Mouse (Mus musculus): ENCODE data around the gene Nlgn1.

The Nlgn1 gene

DNA sequence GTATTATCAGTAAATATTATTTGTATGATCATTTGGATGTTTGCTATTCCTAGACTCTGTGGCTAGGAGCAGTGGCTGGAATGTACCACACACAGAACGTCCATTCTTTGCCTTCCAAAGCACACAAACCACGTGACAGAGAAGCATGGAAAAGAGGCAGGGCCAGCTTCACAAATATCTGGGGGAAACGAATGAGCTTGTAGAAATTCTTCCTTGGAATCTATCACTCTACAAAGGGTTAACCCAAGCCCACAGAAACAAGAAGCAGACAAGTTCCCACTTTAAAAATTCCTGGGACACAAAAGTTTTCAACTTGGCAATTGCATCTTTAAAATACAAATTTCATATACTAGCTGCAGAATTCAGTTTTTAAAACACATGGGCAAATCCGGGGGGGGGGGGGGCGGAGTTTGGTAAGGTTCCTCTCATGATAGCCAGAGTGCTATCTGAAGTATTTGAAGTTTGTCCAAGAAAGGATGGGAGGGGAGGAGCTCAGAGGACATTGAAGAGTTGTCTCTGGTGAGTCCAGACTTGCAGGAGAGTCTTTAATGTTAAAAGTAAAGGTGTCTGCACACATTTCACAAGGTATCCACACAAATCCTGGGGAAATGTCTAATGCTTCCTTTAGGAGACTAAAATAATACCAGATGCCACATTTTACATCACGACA is 180.8 kb downstream of the Nlgn1 start:
- no peak for TF ChIP-seq GATA4 (IDR thresholded peaks at IDR 0.05; ENCODE audit: insufficient replicate concordance, low read length)

- TF ChIP-seq GATA4 (IDR thresholded peaks at IDR 0.05; ENCODE audit: insufficient replicate concordance, low read length) = no peak
Measured at GRCm38 (mm10) chr3:26146174-26146573, 186.1 kb downstream of the Nlgn1 start.

DNA sequence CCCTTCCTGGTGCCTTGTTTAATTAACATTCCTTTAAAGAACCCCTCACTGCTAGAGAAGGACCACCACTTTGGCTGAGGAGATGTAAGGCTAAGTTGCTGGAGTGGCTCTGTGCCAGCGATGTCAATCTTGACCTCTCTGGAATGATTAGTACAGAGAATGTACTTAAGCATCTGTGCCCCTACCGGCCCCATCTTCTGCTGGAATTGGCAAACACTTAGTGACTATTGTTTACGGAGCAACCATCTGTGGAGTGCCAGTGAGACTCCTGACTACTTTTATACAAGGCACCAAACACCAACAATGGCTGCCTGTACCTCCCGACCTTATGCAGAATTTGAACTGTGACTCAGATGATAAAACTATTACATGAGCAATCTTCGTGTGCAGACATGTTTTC is 186.8 kb downstream of the Nlgn1 start:
- TF ChIP-seq GATA4 (IDR thresholded peaks at IDR 0.05; ENCODE audit: insufficient replicate concordance, low read length) = no peak

DNA sequence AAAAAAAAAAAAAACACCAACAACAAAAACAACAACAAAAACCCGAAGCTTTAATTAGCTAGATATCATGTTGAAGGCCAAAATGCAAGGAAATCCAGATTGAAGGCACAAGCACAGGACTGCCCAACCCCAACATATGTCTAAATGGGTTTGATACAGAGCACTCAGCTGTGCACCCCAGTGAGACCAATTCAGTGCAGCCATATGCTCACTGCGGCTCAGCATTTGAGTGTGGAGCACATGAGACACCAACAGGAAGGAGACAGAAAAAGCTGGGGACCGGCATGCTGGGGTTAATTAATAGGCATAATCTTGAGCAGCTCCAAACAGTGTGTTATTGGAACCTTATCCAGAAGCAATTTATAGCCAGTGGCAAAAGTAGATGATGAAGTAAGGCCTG is 190.7 kb downstream of the Nlgn1 start:
- no peak for TF ChIP-seq GATA4 (IDR thresholded peaks at IDR 0.05; ENCODE audit: insufficient replicate concordance, low read length)

- no peak for TF ChIP-seq GATA4 (IDR thresholded peaks at IDR 0.05; ENCODE audit: insufficient replicate concordance, low read length)
Measured at GRCm38 (mm10) chr3:26134839-26135651, 197.2 kb downstream of the Nlgn1 start.

DNA sequence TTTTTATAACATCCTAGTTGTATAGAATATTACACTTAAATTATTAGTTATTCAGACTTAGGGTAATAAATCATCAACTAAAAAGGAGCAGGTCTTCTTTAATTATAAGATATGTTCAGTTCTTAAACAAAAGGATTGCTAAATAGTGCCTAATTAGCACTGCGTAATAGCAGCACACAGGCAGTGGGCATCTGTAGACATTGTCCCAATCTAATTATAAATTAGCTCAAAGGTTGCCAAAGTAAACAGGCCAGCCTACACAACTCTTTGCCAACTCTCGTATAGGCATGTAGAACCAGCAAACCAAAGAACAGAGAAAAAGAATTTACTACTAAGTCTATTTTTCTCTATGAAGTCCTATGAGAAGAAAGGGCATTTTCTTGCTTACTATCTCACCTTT is 201.3 kb downstream of the Nlgn1 start:
- no peak for TF ChIP-seq GATA4 (IDR thresholded peaks at IDR 0.05; ENCODE audit: insufficient replicate concordance, low read length)

- no peak for TF ChIP-seq GATA4 (IDR thresholded peaks at IDR 0.05; ENCODE audit: insufficient replicate concordance, low read length)
Measured at GRCm38 (mm10) chr3:26129455-26129854, 202.8 kb downstream of the Nlgn1 start.

- no peak for TF ChIP-seq GATA4 (IDR thresholded peaks at IDR 0.05; ENCODE audit: insufficient replicate concordance, low read length)
Measured at GRCm38 (mm10) chr3:26117071-26117470, 215.2 kb downstream of the Nlgn1 start.

- no peak for TF ChIP-seq GATA4 (IDR thresholded peaks at IDR 0.05; ENCODE audit: insufficient replicate concordance, low read length)
Measured at GRCm38 (mm10) chr3:26106361-26106760, 225.9 kb downstream of the Nlgn1 start.

GRCm38 (mm10) chr3:26105528-26105927 is 226.7 kb downstream of the Nlgn1 start:
- no peak for TF ChIP-seq GATA4 (IDR thresholded peaks at IDR 0.05; ENCODE audit: insufficient replicate concordance, low read length)

- TF ChIP-seq GATA4 (IDR thresholded peaks at IDR 0.05; ENCODE audit: insufficient replicate concordance, low read length) = no peak
Measured at GRCm38 (mm10) chr3:26102271-26102670, 230.0 kb downstream of the Nlgn1 start.

GRCm38 (mm10) chr3:26095551-26095950 is 236.7 kb downstream of the Nlgn1 start:
- no peak for TF ChIP-seq GATA4 (IDR thresholded peaks at IDR 0.05; ENCODE audit: insufficient replicate concordance, low read length)

- no peak for TF ChIP-seq GATA4 (IDR thresholded peaks at IDR 0.05; ENCODE audit: insufficient replicate concordance, low read length)
Measured at GRCm38 (mm10) chr3:26069366-26069765, 262.9 kb downstream of the Nlgn1 start.

- no peak for TF ChIP-seq GATA4 (IDR thresholded peaks at IDR 0.05; ENCODE audit: insufficient replicate concordance, low read length)
Measured at GRCm38 (mm10) chr3:26050769-26051168, 281.5 kb downstream of the Nlgn1 start.

- no peak for TF ChIP-seq GATA4 (IDR thresholded peaks at IDR 0.05; ENCODE audit: insufficient replicate concordance, low read length)
Measured at GRCm38 (mm10) chr3:26042966-26043365, 289.3 kb downstream of the Nlgn1 start.

- TF ChIP-seq GATA4 (IDR thresholded peaks at IDR 0.05; ENCODE audit: insufficient replicate concordance, low read length) = no peak
Measured at GRCm38 (mm10) chr3:26039696-26040095, 292.6 kb downstream of the Nlgn1 start.
